Mouse (Mus musculus) heart, embryonic 15.5 days (tissue): ENCODE measurements at regions not wholly inside any gene's neighbourhood (a gene's known extent, or its start where the extent isn't known, plus 50 kb on each side); places are given as distances from the start of the nearest gene placed in this dataset.

Experiments
- ATAC-seq: fragments of 200-750 bp; cut with Nextera tagmentation; replicated peaks from 2 replicates; pipeline ENCODE4 v1.8.0; 2017; ENCODE audit warnings: low read depth, moderate TSS enrichment; ENCODE audit not compliant: insufficient number of reproducible peaks, insufficient read depth, low FRiP score
- H3K27ac ChIP-seq: fragments of 300-500 bp; sonication (generic); 2 replicates; pipeline ENCODE4 v1.5.1; 2015; ENCODE audit warnings: mild to moderate bottlenecking, inconsistent platforms
- H3K27me3 ChIP-seq: fragments of 300-500 bp; sonication (generic); 2 replicates; pipeline ENCODE4 v1.6.1; 2015; ENCODE audit warnings: inconsistent platforms
- H3K36me3 ChIP-seq: fragments of 300-500 bp; sonication (generic); 2 replicates; pipeline ENCODE4 v1.6.1; 2015; ENCODE audit warnings: mild to moderate bottlenecking, inconsistent platforms
- H3K4me1 ChIP-seq: fragments of 300-500 bp; sonication (generic); replicated peaks from 2 replicates; pipeline ENCODE4 v1.6.1; 2015; ENCODE audit warnings: inconsistent platforms
- H3K4me2 ChIP-seq: fragments of 300-500 bp; sonication (generic); 2 replicates; pipeline ENCODE4 v1.6.1; 2015; ENCODE audit warnings: inconsistent platforms, mild to moderate bottlenecking, moderate library complexity
- H3K4me3 ChIP-seq: fragments of 300-500 bp; sonication (generic); 2 replicates; pipeline ENCODE4 v1.5.1; 2015; ENCODE audit warnings: mild to moderate bottlenecking, inconsistent platforms
- H3K9ac ChIP-seq: fragments of 300-500 bp; sonication (generic); 2 replicates; pipeline ENCODE4 v1.6.1; 2015; ENCODE audit warnings: mild to moderate bottlenecking, inconsistent platforms
- H3K9me3 ChIP-seq: fragments of 300-500 bp; sonication (generic); replicated peaks from 2 replicates; pipeline ENCODE4 v1.6.1; 2016; ENCODE audit warnings: inconsistent platforms
- WGBS: fragments of 180-500 bp; shearing (Covaris S2); methylation state at CpG from one replicate; pipeline ENCODE4 v1.1.7; 2015; ENCODE audit warnings: mixed read lengths; 5-methylcytosine and 5-hydroxymethylcytosine counted together

DNA sequence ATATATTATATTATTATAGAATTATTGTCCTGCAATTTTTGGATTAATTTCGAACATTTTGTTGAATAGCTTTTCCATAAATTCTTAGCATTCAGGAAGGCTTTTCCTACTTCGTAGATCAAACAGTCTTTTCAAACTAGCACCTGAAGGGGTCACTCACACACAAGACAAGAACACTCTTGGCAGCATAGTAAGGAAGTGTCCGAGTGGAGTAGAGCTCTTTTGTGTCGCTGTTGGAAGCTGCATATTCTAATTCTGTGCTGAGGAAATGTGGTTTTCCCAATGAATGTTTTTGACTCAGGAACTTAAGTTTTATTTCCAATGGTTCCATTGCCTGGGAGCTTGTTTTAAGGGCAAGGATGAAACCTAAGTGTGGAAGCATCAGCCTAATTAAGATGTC is 290.2 kb upstream of the Fam241a start:
- no peaks in the 10 kb centered on the region for H3K4me1 ChIP-seq
- H3K27ac ChIP-seq = no peak overlapping the region
- H3K36me3 ChIP-seq = no peaks in the 10 kb centered on the region
- no peaks in the 10 kb centered on the region for H3K27me3 ChIP-seq
- no peak overlapping the region for H3K4me2 ChIP-seq
- WGBS = 4% methylated on average over 4 of the region's 4 CpGs
- no peak overlapping the region for H3K4me3 ChIP-seq
- H3K9me3 ChIP-seq = no peaks in the 10 kb centered on the region
- no peak overlapping the region for H3K9ac ChIP-seq
- no peak for ATAC-seq

DNA sequence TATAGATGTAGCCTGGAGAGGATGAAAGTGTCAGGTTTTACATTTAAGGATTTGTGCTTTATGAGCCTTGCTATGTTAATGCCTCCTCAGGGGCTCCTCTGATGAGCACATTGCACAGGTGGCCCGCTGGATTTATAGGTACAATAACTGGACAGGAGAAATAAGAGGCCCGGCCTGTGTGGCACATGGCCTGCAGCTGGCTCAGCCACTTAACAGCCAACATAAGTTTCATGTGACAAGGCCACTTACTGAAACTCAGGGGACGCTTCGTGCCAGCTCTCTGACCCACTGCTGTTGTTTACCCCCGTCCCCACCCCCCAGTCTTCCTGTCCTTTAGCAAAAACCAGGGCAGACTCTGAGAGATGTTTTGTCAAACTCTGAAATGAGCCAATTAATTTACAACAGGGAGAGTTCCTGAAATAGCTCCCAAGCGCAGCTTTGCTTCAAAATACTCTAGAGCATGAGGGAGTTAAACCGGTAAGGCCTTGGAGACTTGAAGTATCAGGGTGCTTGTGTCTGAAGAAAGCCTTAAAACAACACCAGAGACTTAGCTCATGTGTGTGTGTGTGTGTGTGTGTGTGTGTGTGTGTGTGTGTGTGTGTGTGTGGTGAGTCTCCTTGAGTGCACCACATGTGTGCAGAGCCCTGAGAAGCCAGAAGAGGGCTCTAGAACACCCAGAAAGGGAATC is 285.2 kb upstream of the Fam241a start:
- no peak for ATAC-seq
- no peak overlapping the region for H3K27ac ChIP-seq

DNA sequence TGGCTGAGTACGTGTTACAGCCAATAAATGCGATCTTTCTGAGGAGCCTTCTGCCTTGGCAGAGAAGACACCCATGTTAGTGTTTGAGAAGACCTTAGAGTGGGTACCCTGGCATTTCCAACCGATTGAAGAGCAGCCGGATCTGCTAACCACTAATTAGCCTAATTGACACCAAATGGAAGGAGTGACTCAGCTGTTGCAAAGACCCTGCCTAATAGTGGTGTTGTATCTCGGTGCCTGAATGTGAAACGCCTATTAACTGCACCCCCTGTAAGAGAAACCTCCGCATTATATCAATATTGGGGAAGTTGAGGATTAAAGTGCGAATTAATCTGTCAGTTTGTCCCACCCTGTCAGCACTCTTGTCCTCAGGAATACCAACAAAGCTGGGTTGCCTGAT is 253.1 kb upstream of the Fam241a start:
- Histone ChIP-seq H3K4me2 (no peak overlapping the region), H3K27me3 (no peaks in the 10 kb centered on the region), H3K4me1 (no peaks in the 10 kb centered on the region), H3K27ac (no peak overlapping the region), H3K4me3 (no peak overlapping the region), H3K36me3 (no peaks in the 10 kb centered on the region), H3K9me3 (no peaks in the 10 kb centered on the region), H3K9ac (no peak overlapping the region)
- WGBS = 67% methylated on average over 8 of the region's 8 CpGs
- ATAC-seq = no peak

More for the DNA sequence above, 285.2 kb upstream of the Fam241a start:
- no peak overlapping the region for H3K4me3 ChIP-seq
- no peaks in the 10 kb centered on the region for H3K36me3 ChIP-seq
- no peaks in the 10 kb centered on the region for H3K9me3 ChIP-seq
- WGBS = 55% methylated on average over 7 of the region's 7 CpGs
- no peaks in the 10 kb centered on the region for H3K27me3 ChIP-seq
- H3K4me2 ChIP-seq = no peak overlapping the region
- H3K9ac ChIP-seq = no peak overlapping the region
- H3K4me1 ChIP-seq = no peaks in the 10 kb centered on the region

GRCm38 (mm10) chr3:128145329-128145728 is 249.2 kb upstream of the Fam241a start:
- Histone ChIP-seq H3K27me3 (no peaks in the 10 kb centered on the region), H3K9me3 (no peaks in the 10 kb centered on the region), H3K9ac (no peak overlapping the region), H3K4me1 (no peaks in the 10 kb centered on the region), H3K4me2 (no peak overlapping the region), H3K4me3 (no peak overlapping the region), H3K36me3 (no peaks in the 10 kb centered on the region), H3K27ac (no peak overlapping the region)
- no peak for ATAC-seq
- 81% methylated on average over 7 of the region's 7 CpGs for WGBS

- H3K9me3 ChIP-seq = no peaks in the 10 kb centered on the region
- no peak overlapping the region for H3K9ac ChIP-seq
- H3K4me3 ChIP-seq = no peak overlapping the region
- 64% methylated on average over 5 of the region's 5 CpGs for WGBS
- H3K4me1 ChIP-seq = no peaks in the 10 kb centered on the region
- no peaks in the 10 kb centered on the region for H3K27me3 ChIP-seq
- no peaks in the 10 kb centered on the region for H3K36me3 ChIP-seq
- no peak overlapping the region for H3K27ac ChIP-seq
- H3K4me2 ChIP-seq = no peak overlapping the region
- ATAC-seq = no peak
These were observed 231.7 kb upstream of the Fam241a start for GRCm38 (mm10) chr3:128127836-128128235.

GRCm38 (mm10) chr3:128126664-128127063 is 230.5 kb upstream of the Fam241a start:
- H3K4me2 ChIP-seq = no peak overlapping the region
- H3K4me3 ChIP-seq = no peak overlapping the region
- H3K27ac ChIP-seq = no peak overlapping the region
- no peaks in the 10 kb centered on the region for H3K9me3 ChIP-seq
- WGBS = 45% methylated on average over 3 of the region's 3 CpGs
- H3K9ac ChIP-seq = no peak overlapping the region
- no peaks in the 10 kb centered on the region for H3K27me3 ChIP-seq
- no peak for ATAC-seq
- H3K36me3 ChIP-seq = no peaks in the 10 kb centered on the region
- H3K4me1 ChIP-seq = no peaks in the 10 kb centered on the region

GRCm38 (mm10) chr3:128122111-128122510 is 226.0 kb upstream of the Fam241a start:
- Histone ChIP-seq H3K9me3 (no peaks in the 10 kb centered on the region), H3K27ac (no peak overlapping the region), H3K27me3 (no peaks in the 10 kb centered on the region), H3K4me3 (no peak overlapping the region), H3K36me3 (no peaks in the 10 kb centered on the region), H3K4me1 (no peaks in the 10 kb centered on the region), H3K9ac (no peak overlapping the region), H3K4me2 (no peak overlapping the region)
- 69% methylated on average over 6 of the region's 6 CpGs for WGBS
- ATAC-seq = no peak

GRCm38 (mm10) chr3:128120647-128121440 is 224.7 kb upstream of the Fam241a start:
- no peak for ATAC-seq
- Histone ChIP-seq H3K27me3 (no peaks in the 10 kb centered on the region), H3K4me1 (no peaks in the 10 kb centered on the region), H3K4me2 (no peak overlapping the region), H3K4me3 (no peak overlapping the region), H3K36me3 (no peaks in the 10 kb centered on the region), H3K27ac (no peak overlapping the region), H3K9me3 (no peaks in the 10 kb centered on the region), H3K9ac (no peak overlapping the region)
- WGBS = 82% methylated on average over 6 of the region's 6 CpGs

- H3K4me2 ChIP-seq = no peak overlapping the region
- no peaks in the 10 kb centered on the region for H3K9me3 ChIP-seq
- ATAC-seq = no peak
- H3K9ac ChIP-seq = no peak overlapping the region
- WGBS = 58% methylated on average over 3 of the region's 3 CpGs
- no peak overlapping the region for H3K27ac ChIP-seq
- H3K4me1 ChIP-seq = no peaks in the 10 kb centered on the region
- no peaks in the 10 kb centered on the region for H3K36me3 ChIP-seq
- no peaks in the 10 kb centered on the region for H3K27me3 ChIP-seq
- H3K4me3 ChIP-seq = no peak overlapping the region
These were observed 217.1 kb upstream of the Fam241a start for GRCm38 (mm10) chr3:128113209-128113608.

DNA sequence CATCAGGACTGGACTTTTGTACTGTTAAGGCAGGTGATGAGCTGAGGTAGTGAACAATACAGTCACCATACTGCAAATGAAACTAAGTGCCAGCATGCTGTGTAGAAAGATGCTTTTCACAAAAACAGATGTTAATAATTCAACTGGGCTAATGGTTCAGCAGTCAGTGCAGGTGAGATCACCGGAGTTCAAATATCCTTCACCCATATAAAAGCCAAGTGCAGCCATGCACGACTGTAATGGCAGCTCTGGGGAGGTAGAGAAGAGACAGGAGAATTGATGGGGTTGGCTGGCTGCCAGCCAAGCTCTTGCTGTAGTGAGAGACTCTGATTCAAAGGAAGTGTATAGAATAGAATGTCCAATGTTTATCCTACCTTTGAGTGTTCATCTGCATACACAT is 214.3 kb upstream of the Fam241a start:
- H3K9ac ChIP-seq = no peak overlapping the region
- ATAC-seq = no peak
- no peaks in the 10 kb centered on the region for H3K27me3 ChIP-seq
- no peaks in the 10 kb centered on the region for H3K9me3 ChIP-seq
- H3K36me3 ChIP-seq = no peaks in the 10 kb centered on the region
- WGBS = 70% methylated on average over 2 of the region's 2 CpGs
- no peaks in the 10 kb centered on the region for H3K4me1 ChIP-seq
- no peak overlapping the region for H3K4me2 ChIP-seq
- no peak overlapping the region for H3K4me3 ChIP-seq
- no peak overlapping the region for H3K27ac ChIP-seq

DNA sequence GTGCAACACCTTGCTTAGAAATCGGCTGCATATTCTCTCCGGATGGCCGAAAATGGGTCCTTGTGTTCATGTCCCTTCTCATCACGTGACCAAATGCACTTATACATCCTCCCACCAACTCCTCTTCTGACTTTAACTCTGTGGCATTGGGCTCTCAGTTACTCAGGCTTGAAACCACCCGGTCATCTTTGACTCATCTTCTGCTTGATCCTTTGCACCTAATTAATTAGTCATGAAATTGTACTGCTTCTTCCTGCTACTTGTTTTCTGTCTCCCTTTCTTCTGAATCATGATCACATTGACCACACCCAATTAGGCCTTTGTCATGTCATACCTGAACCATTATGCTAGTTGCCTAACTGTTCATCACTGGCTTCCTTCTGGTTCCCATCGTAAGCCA is 208.4 kb upstream of the Fam241a start:
- H3K4me1 ChIP-seq = no peaks in the 10 kb centered on the region
- 82% methylated on average over 6 of the region's 6 CpGs for WGBS
- no peak for ATAC-seq
- H3K4me2 ChIP-seq = no peak overlapping the region
- H3K9ac ChIP-seq = no peak overlapping the region
- H3K4me3 ChIP-seq = no peak overlapping the region
- H3K9me3 ChIP-seq = no peaks in the 10 kb centered on the region
- H3K36me3 ChIP-seq = no peaks in the 10 kb centered on the region
- no peak overlapping the region for H3K27ac ChIP-seq
- H3K27me3 ChIP-seq = no peaks in the 10 kb centered on the region

- ATAC-seq = no peak
- H3K9ac ChIP-seq = no peak overlapping the region
- no peaks in the 10 kb centered on the region for H3K36me3 ChIP-seq
- no peak overlapping the region for H3K4me3 ChIP-seq
- H3K27me3 ChIP-seq = no peaks in the 10 kb centered on the region
- H3K9me3 ChIP-seq = no peaks in the 10 kb centered on the region
- H3K4me2 ChIP-seq = no peak overlapping the region
- no peaks in the 10 kb centered on the region for H3K4me1 ChIP-seq
- no peak overlapping the region for H3K27ac ChIP-seq
These were observed 196.9 kb upstream of the Fam241a start for GRCm38 (mm10) chr3:128093046-128093445.
